Mouse (Mus musculus): ENCODE results near the gene Mcrip2. TPM values are rescaled to one million over a fixed set of nuclear protein-coding genes. Genes with fewer than 3 reads are reported as not detected.

The Mcrip2 gene
- polyA plus RNA-seq, 1 experiment from 2014 or later = 61.2 TPM

DNA sequence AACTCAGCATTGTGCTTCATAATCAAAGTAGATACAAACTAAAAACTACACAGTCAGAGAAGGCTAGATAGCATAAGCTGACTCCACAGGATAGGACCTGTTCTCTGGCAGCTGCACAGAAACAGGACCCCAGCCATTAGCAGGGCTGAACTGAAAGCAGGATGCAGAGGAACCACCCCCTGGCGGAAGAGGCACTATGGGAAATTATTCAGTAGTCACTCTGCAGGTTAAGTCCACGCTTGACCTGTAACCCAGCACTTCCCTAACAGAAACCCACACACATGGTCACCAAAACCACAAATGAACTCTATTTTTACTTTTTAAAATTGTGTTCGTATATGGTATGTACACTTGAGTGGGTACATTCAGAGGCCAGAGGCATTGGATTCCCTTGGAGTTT is 34.5 kb upstream of the Mcrip2 start:
- Histone ChIP-seq H3K9me3 (ENCODE audit: control insufficient read depth, low read length) (no peaks in the 10 kb centered on the region), H3K4me1 (replicated peaks; ENCODE audit: control insufficient read depth, insufficient read depth, low read length) (no peaks in the 10 kb centered on the region), H3K27ac (ENCODE audit: low read depth) (no peak overlapping the region), H3K4me2 (ENCODE audit: low read length) (no peak overlapping the region), H3K36me3 (ENCODE audit: control insufficient read depth, insufficient read depth, low read length) (no peaks in the 10 kb centered on the region), H3K27me3 (replicated peaks; ENCODE audit: control insufficient read depth, insufficient read depth, low read length) (no peaks in the 10 kb centered on the region), H3K4me3 (ENCODE audit: low read depth, low read length) (no peak overlapping the region), H3K9ac (ENCODE audit: low read length) (no peak overlapping the region)
- no peak for DNase-seq (ENCODE audit: low spot score)
- 90% methylated on average over 3 of the region's 3 CpGs for WGBS
- no peak for ATAC-seq (replicated peaks; ENCODE audit: low FRiP score, low TSS enrichment, low read depth)

- Histone ChIP-seq H3K4me3 (ENCODE audit: low read depth, low read length) (no peak overlapping the region), H3K27ac (ENCODE audit: low read depth) (no peak overlapping the region), H3K36me3 (ENCODE audit: control insufficient read depth, insufficient read depth, low read length) (no peaks in the 10 kb centered on the region), H3K9ac (ENCODE audit: low read length) (no peak overlapping the region), H3K4me2 (ENCODE audit: low read length) (no peak overlapping the region), H3K27me3 (replicated peaks; ENCODE audit: control insufficient read depth, insufficient read depth, low read length) (no peaks in the 10 kb centered on the region), H3K9me3 (ENCODE audit: control insufficient read depth, low read length) (no peaks in the 10 kb centered on the region), H3K4me1 (replicated peaks; ENCODE audit: control insufficient read depth, insufficient read depth, low read length) (no peaks in the 10 kb centered on the region)
- 96% methylated on average over 1 of the region's 1 CpGs for WGBS
- no peak for ATAC-seq (replicated peaks; ENCODE audit: low FRiP score, low TSS enrichment, low read depth)
- DNase-seq (ENCODE audit: low spot score) = no peak
These were observed 31.6 kb upstream of the Mcrip2 start for GRCm38 (mm10) chr17:25900193-25900592.

GRCm38 (mm10) chr17:25895891-25896290 is 27.3 kb upstream of the Mcrip2 start:
- DNase-seq (ENCODE audit: low spot score) (no peak), ATAC-seq (replicated peaks; ENCODE audit: low FRiP score, low TSS enrichment, low read depth) (no peak)
- Histone ChIP-seq H3K9me3 (ENCODE audit: control insufficient read depth, low read length) (no peaks in the 10 kb centered on the region), H3K36me3 (ENCODE audit: control insufficient read depth, insufficient read depth, low read length) (peaks cover 6% of the 10 kb centered on the region), H3K27ac (ENCODE audit: low read depth) (no peak overlapping the region), H3K4me1 (replicated peaks; ENCODE audit: control insufficient read depth, insufficient read depth, low read length) (no peaks in the 10 kb centered on the region), H3K27me3 (replicated peaks; ENCODE audit: control insufficient read depth, insufficient read depth, low read length) (no peaks in the 10 kb centered on the region), H3K4me3 (ENCODE audit: low read depth, low read length) (no peak overlapping the region), H3K9ac (ENCODE audit: low read length) (no peak overlapping the region), H3K4me2 (ENCODE audit: low read length) (no peak overlapping the region)
- WGBS = 58% methylated on average over 12 of the region's 12 CpGs

GRCm38 (mm10) chr17:25895415-25895814 is 26.9 kb upstream of the Mcrip2 start:
- Histone ChIP-seq H3K4me2 (ENCODE audit: low read length) (no peak overlapping the region), H3K4me3 (ENCODE audit: low read depth, low read length) (no peak overlapping the region), H3K27me3 (replicated peaks; ENCODE audit: control insufficient read depth, insufficient read depth, low read length) (no peaks in the 10 kb centered on the region), H3K36me3 (ENCODE audit: control insufficient read depth, insufficient read depth, low read length) (peaks cover 8% of the 10 kb centered on the region), H3K27ac (ENCODE audit: low read depth) (no peak overlapping the region), H3K9me3 (ENCODE audit: control insufficient read depth, low read length) (no peaks in the 10 kb centered on the region), H3K4me1 (replicated peaks; ENCODE audit: control insufficient read depth, insufficient read depth, low read length) (no peaks in the 10 kb centered on the region), H3K9ac (ENCODE audit: low read length) (no peak overlapping the region)
- ATAC-seq (replicated peaks; ENCODE audit: low FRiP score, low TSS enrichment, low read depth) (no peak), DNase-seq (ENCODE audit: low spot score) (no peak)
- WGBS = 29% methylated on average over 2 of the region's 2 CpGs

DNA sequence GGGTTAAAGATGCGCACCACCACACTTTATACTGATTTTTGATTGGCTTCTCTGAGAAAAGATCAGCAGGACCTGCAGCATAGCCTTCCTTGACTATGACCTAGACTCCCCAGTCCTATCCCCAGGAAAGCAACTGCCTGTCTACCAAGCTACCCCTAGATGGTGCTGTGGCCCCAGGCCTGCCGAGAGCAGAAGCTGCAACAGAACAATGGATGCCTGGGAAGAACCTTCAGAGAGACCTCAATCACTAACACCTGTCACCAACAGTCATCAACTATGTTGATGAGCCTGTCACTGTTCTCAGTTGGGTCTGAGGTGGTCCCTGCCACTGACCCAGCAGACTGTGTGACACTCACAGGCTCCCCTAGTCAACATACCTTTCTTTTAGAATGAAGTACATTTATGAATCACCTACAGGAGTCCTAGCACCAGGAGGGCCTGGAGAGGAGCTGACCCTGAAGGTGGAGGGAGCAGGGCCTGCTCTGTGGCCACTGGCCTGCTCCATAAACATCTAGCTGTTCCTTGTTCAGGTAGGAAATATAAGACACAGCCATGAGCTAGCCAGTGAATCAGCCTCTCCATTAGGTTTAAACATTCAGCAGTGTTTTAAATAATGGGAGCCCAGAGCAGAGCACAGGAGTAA is 25.5 kb upstream of the Mcrip2 start:
- H3K4me3 ChIP-seq (ENCODE audit: low read depth, low read length) = no peak overlapping the region
- no peaks in the 10 kb centered on the region for H3K4me1 ChIP-seq (replicated peaks; ENCODE audit: control insufficient read depth, insufficient read depth, low read length)
- H3K9ac ChIP-seq (ENCODE audit: low read length) = no peak overlapping the region
- H3K36me3 ChIP-seq (ENCODE audit: control insufficient read depth, insufficient read depth, low read length) = peaks cover 13% of the 10 kb centered on the region
- no peaks in the 10 kb centered on the region for H3K27me3 ChIP-seq (replicated peaks; ENCODE audit: control insufficient read depth, insufficient read depth, low read length)
- ATAC-seq (replicated peaks; ENCODE audit: low FRiP score, low TSS enrichment, low read depth) (peak; percentile 82), DNase-seq (ENCODE audit: low spot score) (peak; percentile 77)
- no peaks in the 10 kb centered on the region for H3K9me3 ChIP-seq (ENCODE audit: control insufficient read depth, low read length)
- WGBS = 41% methylated on average over 2 of the region's 2 CpGs
- H3K27ac ChIP-seq (ENCODE audit: low read depth) = no peak overlapping the region
- no peak overlapping the region for H3K4me2 ChIP-seq (ENCODE audit: low read length)

DNA sequence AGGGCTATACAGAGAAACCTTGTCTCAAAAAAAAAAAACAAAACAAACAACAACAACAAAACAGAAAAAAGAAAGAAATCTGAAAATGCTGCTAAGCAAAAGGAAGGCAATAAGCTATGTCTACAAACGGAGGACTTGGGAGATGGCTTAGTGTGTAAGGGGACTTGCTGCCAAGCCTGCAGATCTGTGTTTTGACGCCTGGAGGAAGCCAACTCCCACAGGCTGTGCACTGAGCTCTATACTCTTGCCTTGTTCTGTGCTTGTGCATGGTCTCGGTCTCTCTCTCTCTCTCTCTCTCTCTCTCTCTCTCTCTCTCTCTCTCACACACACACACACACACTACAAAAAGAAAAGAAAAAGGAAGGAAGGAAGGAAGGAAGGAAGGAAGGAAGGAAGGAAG is 20.3 kb upstream of the Mcrip2 start:
- Histone ChIP-seq H3K9me3 (ENCODE audit: control insufficient read depth, low read length) (no peaks in the 10 kb centered on the region), H3K36me3 (ENCODE audit: control insufficient read depth, insufficient read depth, low read length) (peaks cover 38% of the 10 kb centered on the region), H3K4me3 (ENCODE audit: low read depth, low read length) (no peak overlapping the region), H3K9ac (ENCODE audit: low read length) (no peak overlapping the region), H3K27ac (ENCODE audit: low read depth) (no peak overlapping the region), H3K27me3 (replicated peaks; ENCODE audit: control insufficient read depth, insufficient read depth, low read length) (no peaks in the 10 kb centered on the region), H3K4me2 (ENCODE audit: low read length) (no peak overlapping the region), H3K4me1 (replicated peaks; ENCODE audit: control insufficient read depth, insufficient read depth, low read length) (no peaks in the 10 kb centered on the region)
- ATAC-seq (replicated peaks; ENCODE audit: low FRiP score, low TSS enrichment, low read depth) (no peak), DNase-seq (ENCODE audit: low spot score) (no peak)
- WGBS = 92% methylated on average over 3 of the region's 3 CpGs

DNA sequence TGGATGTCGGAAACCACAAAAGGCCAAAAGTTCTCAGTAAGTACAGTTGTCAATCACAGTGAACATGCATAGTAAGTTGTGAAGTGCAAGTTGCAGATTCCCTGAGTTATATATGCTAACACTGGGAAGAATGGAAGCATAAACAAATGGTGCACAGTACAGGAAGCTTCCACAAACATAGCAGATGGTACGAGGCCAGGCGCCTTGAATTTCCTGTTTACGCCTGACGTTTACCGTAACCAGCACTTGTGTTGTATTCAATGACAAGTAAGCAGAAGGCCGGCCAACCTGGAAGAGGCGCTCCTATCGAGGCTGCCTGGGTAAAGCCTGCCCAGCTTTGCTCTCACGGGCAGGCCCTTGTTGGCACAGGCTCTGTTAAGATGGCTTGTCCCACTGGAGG is 18.9 kb upstream of the Mcrip2 start:
- no peak overlapping the region for H3K9ac ChIP-seq (ENCODE audit: low read length)
- no peaks in the 10 kb centered on the region for H3K27me3 ChIP-seq (replicated peaks; ENCODE audit: control insufficient read depth, insufficient read depth, low read length)
- H3K4me1 ChIP-seq (replicated peaks; ENCODE audit: control insufficient read depth, insufficient read depth, low read length) = no peaks in the 10 kb centered on the region
- DNase-seq (ENCODE audit: low spot score) (no peak), ATAC-seq (replicated peaks; ENCODE audit: low FRiP score, low TSS enrichment, low read depth) (no peak)
- no peak overlapping the region for H3K4me3 ChIP-seq (ENCODE audit: low read depth, low read length)
- no peak overlapping the region for H3K4me2 ChIP-seq (ENCODE audit: low read length)
- WGBS = 73% methylated on average over 10 of the region's 10 CpGs
- H3K27ac ChIP-seq (ENCODE audit: low read depth) = no peak overlapping the region
- no peaks in the 10 kb centered on the region for H3K9me3 ChIP-seq (ENCODE audit: control insufficient read depth, low read length)
- H3K36me3 ChIP-seq (ENCODE audit: control insufficient read depth, insufficient read depth, low read length) = peaks cover 52% of the 10 kb centered on the region

DNA sequence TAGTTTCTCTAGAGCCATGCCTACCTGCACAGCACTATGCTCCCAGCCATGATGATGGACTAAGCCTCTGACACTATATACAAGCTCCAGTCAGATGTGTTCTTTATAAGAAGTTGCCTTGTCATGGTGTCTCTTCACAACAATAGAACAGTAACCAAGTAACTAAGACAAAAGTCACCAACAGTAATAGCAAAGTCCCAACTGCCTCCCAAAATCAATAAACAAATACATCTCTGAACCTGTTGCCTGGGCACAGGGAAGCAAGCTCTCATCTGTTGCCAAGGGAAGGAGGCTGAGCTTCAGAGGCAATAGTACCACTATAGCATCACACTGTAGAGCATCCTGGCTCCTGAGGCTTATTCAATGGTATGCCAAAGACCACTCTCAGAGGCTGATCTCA is 18.2 kb upstream of the Mcrip2 start:
- no peaks in the 10 kb centered on the region for H3K27me3 ChIP-seq (replicated peaks; ENCODE audit: control insufficient read depth, insufficient read depth, low read length)
- DNase-seq (ENCODE audit: low spot score) = no peak
- ATAC-seq (replicated peaks; ENCODE audit: low FRiP score, low TSS enrichment, low read depth) = no peak
- H3K27ac ChIP-seq (ENCODE audit: low read depth) = no peak overlapping the region
- H3K9me3 ChIP-seq (ENCODE audit: control insufficient read depth, low read length) = no peaks in the 10 kb centered on the region
- no peaks in the 10 kb centered on the region for H3K4me1 ChIP-seq (replicated peaks; ENCODE audit: control insufficient read depth, insufficient read depth, low read length)
- H3K9ac ChIP-seq (ENCODE audit: low read length) = no peak overlapping the region
- H3K4me3 ChIP-seq (ENCODE audit: low read depth, low read length) = no peak overlapping the region
- H3K36me3 ChIP-seq (ENCODE audit: control insufficient read depth, insufficient read depth, low read length) = peaks cover 58% of the 10 kb centered on the region
- H3K4me2 ChIP-seq (ENCODE audit: low read length) = no peak overlapping the region

- no peak for DNase-seq (ENCODE audit: low spot score)
- H3K9me3 ChIP-seq (ENCODE audit: control insufficient read depth, low read length) = no peaks in the 10 kb centered on the region
- no peaks in the 10 kb centered on the region for H3K4me1 ChIP-seq (replicated peaks; ENCODE audit: control insufficient read depth, insufficient read depth, low read length)
- no peak for ATAC-seq (replicated peaks; ENCODE audit: low FRiP score, low TSS enrichment, low read depth)
- no peak overlapping the region for H3K9ac ChIP-seq (ENCODE audit: low read length)
- H3K27ac ChIP-seq (ENCODE audit: low read depth) = no peak overlapping the region
- 74% methylated on average over 4 of the region's 4 CpGs for WGBS
- H3K27me3 ChIP-seq (replicated peaks; ENCODE audit: control insufficient read depth, insufficient read depth, low read length) = no peaks in the 10 kb centered on the region
- no peak overlapping the region for H3K4me2 ChIP-seq (ENCODE audit: low read length)
- peaks cover 55% of the 10 kb centered on the region for H3K36me3 ChIP-seq (ENCODE audit: control insufficient read depth, insufficient read depth, low read length)
- no peak overlapping the region for H3K4me3 ChIP-seq (ENCODE audit: low read depth, low read length)
These were observed 17.1 kb upstream of the Mcrip2 start for GRCm38 (mm10) chr17:25885636-25886035.

Data from intestine, embryonic 14.5 days (tissue).